Mouse (Mus musculus): ENCODE measurements around the gene Stxbp1. TPM values are rescaled to one million over a fixed set of nuclear protein-coding genes. Genes with fewer than 3 reads are reported as not detected.

Gene Stxbp1
- total RNA-seq, 2 experiments from 2014 or later = 10.1 to 14.3 TPM

Other genes with a start within 250 kb of the Stxbp1 start
- gene St6galnac6, start 247.5 kb downstream of the Stxbp1 start, total RNA-seq (2021) = 100 to 1,000 TPM; 108 to 116 TPM
- 100 to 1,000 TPM; 631 to 727 TPM for gene Ak1, start 225.5 kb downstream of the Stxbp1 start, total RNA-seq (2021)
- gene Eng, start 200.7 kb downstream of the Stxbp1 start, total RNA-seq (2021) = 100 to 1,000 TPM; 123 to 136 TPM
- 1 to 10 TPM; 5.0 to 6.6 TPM for gene Fpgs, start 143.1 kb downstream of the Stxbp1 start, total RNA-seq (2021)
- 10 to 100 TPM; 24.6 to 26.6 TPM for gene Cdk9, start 134.2 kb downstream of the Stxbp1 start, total RNA-seq (2021)
- 10 to 100 TPM; 26.8 to 28.1 TPM for gene Sh2d3c, start 126.2 kb downstream of the Stxbp1 start, total RNA-seq (2021)
- gene 6330409D20Rik, start 106.2 kb downstream of the Stxbp1 start, total RNA-seq (2021) = not detected
- gene Tor2a, start 90.0 kb downstream of the Stxbp1 start, total RNA-seq (2021) = 1 to 10 TPM; 6.8 to 9.6 TPM
- under 1 TPM; 0.08 to 0.14 TPM for gene Ttc16, start 71.6 kb downstream of the Stxbp1 start, total RNA-seq (2021)
- 1 to 10 TPM; 3.7 to 3.8 TPM for gene Ptrh1, start 71.5 kb downstream of the Stxbp1 start, total RNA-seq (2021)
- gene Cfap157, start 62.8 kb downstream of the Stxbp1 start, total RNA-seq (2021) = not detected
- 10 to 100 TPM; 22.5 to 26.9 TPM for gene Fam129b, start 28.9 kb upstream of the Stxbp1 start, total RNA-seq (2021)
- gene Rpl12, start 114.3 kb upstream of the Stxbp1 start, total RNA-seq (2021) = 10 to 100 TPM; 56.4 to 65.9 TPM
- 10 to 100 TPM; 14.1 to 17.0 TPM for gene Lrsam1, start 114.4 kb upstream of the Stxbp1 start, total RNA-seq (2021)
- 10 to 100 TPM; 18.3 to 26.7 TPM for gene Slc2a8, start 134.8 kb upstream of the Stxbp1 start, total RNA-seq (2021)